Mouse (Mus musculus): ENCODE data around the gene Zdhhc16. TPM values are rescaled to one million over a fixed set of nuclear protein-coding genes. Genes with fewer than 3 reads are reported as not detected.

Gene Zdhhc16
- polyA plus RNA-seq, 1 experiment from 2014 or later, result 85.8 TPM

DNA sequence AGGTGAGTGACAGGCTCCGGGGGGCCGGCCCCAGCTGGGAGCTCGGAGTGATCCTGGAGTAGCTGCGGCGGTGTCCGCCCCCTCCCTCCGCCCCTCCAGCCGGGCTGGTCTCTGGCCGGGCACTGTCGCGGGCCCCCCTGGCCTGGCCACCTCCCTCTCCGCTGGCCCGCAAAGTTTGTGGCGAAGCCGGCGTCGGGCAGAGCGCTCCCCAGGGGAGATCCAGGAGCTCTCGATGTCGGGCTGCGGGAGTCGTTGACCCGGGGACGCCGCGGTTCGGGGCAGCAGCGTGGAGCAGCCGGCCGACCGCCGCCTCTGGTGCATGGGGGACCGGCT, 48.3 kb downstream of the Zdhhc16 start, which contains the start of gene Ubtd1:
Gene Ubtd1, plus strand, starts transcription at position 169 of the 333 bp plus-strand sequence.
- Histone ChIP-seq H3K27me3 (ENCODE audit: poor library complexity, severe bottlenecking) (peaks cover 20% of the 10 kb centered on the region), H3K27ac (peak within 1 kb of the TSS; percentile 91), H3K9me3 (no peaks in the 10 kb centered on the region), H3K36me3 (replicated peaks) (no peaks in the 10 kb centered on the region), H3K4me3 (peak within 1 kb of the TSS; percentile 76), H3K4me1 (peaks cover 45% of the 10 kb centered on the region)
- WGBS, result under 1% methylated on average over 33 of the region's 33 CpGs
- DNase-seq (ENCODE audit: extremely low spot score, low spot score), result no peak

GRCm38 (mm10) chr19:41981931-41982790, 48.9 kb downstream of the Zdhhc16 start:
- peak overlapping the region; percentile 91 for H3K27ac ChIP-seq
- H3K27me3 ChIP-seq (ENCODE audit: poor library complexity, severe bottlenecking), result peaks cover 20% of the 10 kb centered on the region
- no peaks in the 10 kb centered on the region for H3K36me3 ChIP-seq (replicated peaks)
- under 1% methylated on average over 74 of the region's 74 CpGs for WGBS
- no peaks in the 10 kb centered on the region for H3K9me3 ChIP-seq
- H3K4me1 ChIP-seq, result peaks cover 45% of the 10 kb centered on the region
- H3K4me3 ChIP-seq, result peak overlapping the region; percentile 76
- DNase-seq (ENCODE audit: extremely low spot score, low spot score), result peak; percentile 50

DNA sequence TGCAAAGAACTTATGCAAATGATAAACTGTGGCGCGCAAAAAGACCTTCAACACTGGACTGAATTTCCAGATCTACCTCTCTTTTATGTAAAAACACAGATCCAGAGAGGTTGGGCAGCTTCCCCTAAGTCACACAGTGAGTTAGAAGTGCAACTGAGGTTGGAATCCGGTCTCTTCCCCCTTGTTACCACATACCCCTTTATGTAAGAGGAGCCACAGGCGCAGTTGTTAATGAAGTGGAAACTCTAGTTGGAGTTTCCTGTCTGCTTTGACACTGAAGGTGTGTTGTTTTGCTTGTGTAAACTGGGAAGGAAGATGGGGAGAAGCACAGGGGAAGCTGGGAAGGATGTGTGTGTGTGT, 49.5 kb downstream of the Zdhhc16 start:
- Histone ChIP-seq H3K4me1 (peaks cover 39% of the 10 kb centered on the region), H3K9me3 (no peaks in the 10 kb centered on the region), H3K36me3 (replicated peaks) (no peaks in the 10 kb centered on the region), H3K4me3 (peak overlapping the region; percentile 76), H3K27me3 (ENCODE audit: poor library complexity, severe bottlenecking) (peaks cover 20% of the 10 kb centered on the region), H3K27ac (peak overlapping the region; percentile 91; the same call in 1 of the 2 replicates)
- DNase-seq (ENCODE audit: extremely low spot score, low spot score), result no peak
- WGBS, result 4% methylated on average over 4 of the region's 4 CpGs

DNA sequence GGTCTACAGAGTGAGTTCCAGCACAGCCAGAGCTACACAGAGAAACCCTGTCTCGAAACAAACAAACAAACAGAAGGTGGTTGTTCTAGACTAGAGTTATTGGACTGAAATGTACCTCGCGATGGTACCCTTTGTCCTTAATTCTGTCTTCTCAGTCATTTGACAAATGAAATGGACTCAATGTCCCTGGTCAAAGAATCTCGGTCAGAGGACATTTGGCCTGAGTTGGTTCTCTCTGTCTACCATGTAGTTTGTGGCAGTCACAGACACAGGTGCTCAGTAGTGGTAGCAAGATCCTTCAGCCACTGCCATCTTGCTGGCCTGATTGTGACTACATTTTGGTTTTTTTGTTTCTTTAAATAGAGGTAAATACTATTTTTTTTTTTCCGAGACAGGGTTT, 52.7 kb downstream of the Zdhhc16 start:
- Histone ChIP-seq H3K4me1 (peaks cover 18% of the 10 kb centered on the region), H3K4me3 (no peak overlapping the region), H3K27me3 (ENCODE audit: poor library complexity, severe bottlenecking) (peaks cover 20% of the 10 kb centered on the region), H3K9me3 (no peaks in the 10 kb centered on the region), H3K27ac (no peak overlapping the region), H3K36me3 (replicated peaks) (no peaks in the 10 kb centered on the region)
- 91% methylated on average over 5 of the region's 5 CpGs for WGBS
- DNase-seq (ENCODE audit: extremely low spot score, low spot score), result no peak

- Histone ChIP-seq H3K4me1 (peaks cover 11% of the 10 kb centered on the region), H3K4me3 (no peak overlapping the region), H3K27ac (no peak overlapping the region), H3K36me3 (replicated peaks) (no peaks in the 10 kb centered on the region), H3K27me3 (ENCODE audit: poor library complexity, severe bottlenecking) (peaks cover 20% of the 10 kb centered on the region), H3K9me3 (no peaks in the 10 kb centered on the region)
- no peak for DNase-seq (ENCODE audit: extremely low spot score, low spot score)
- WGBS, result 87% methylated on average over 4 of the region's 4 CpGs
Observed at GRCm38 (mm10) chr19:41987206-41987605, 53.9 kb downstream of the Zdhhc16 start.

GRCm38 (mm10) chr19:41989810-41990209, 56.5 kb downstream of the Zdhhc16 start:
- no peaks in the 10 kb centered on the region for H3K36me3 ChIP-seq (replicated peaks)
- no peaks in the 10 kb centered on the region for H3K27me3 ChIP-seq (ENCODE audit: poor library complexity, severe bottlenecking)
- no peak overlapping the region for H3K4me3 ChIP-seq
- H3K4me1 ChIP-seq, result peaks cover 8% of the 10 kb centered on the region
- WGBS, result 87% methylated on average over 6 of the region's 6 CpGs
- no peak for DNase-seq (ENCODE audit: extremely low spot score, low spot score)
- H3K27ac ChIP-seq, result no peak overlapping the region
- no peaks in the 10 kb centered on the region for H3K9me3 ChIP-seq

- Histone ChIP-seq H3K27ac (no peak overlapping the region), H3K4me1 (peaks cover 27% of the 10 kb centered on the region), H3K36me3 (replicated peaks) (no peaks in the 10 kb centered on the region), H3K27me3 (ENCODE audit: poor library complexity, severe bottlenecking) (no peaks in the 10 kb centered on the region), H3K9me3 (no peaks in the 10 kb centered on the region), H3K4me3 (no peak overlapping the region)
- WGBS, result 39% methylated on average over 6 of the region's 6 CpGs
- DNase-seq (ENCODE audit: extremely low spot score, low spot score), result no peak
Observed at GRCm38 (mm10) chr19:41991926-41992477, 58.7 kb downstream of the Zdhhc16 start.

- Histone ChIP-seq H3K27me3 (ENCODE audit: poor library complexity, severe bottlenecking) (no peaks in the 10 kb centered on the region), H3K27ac (no peak overlapping the region), H3K4me3 (no peak overlapping the region), H3K4me1 (peaks cover 27% of the 10 kb centered on the region), H3K36me3 (replicated peaks) (no peaks in the 10 kb centered on the region), H3K9me3 (no peaks in the 10 kb centered on the region)
- WGBS, result 90% methylated on average over 2 of the region's 2 CpGs
- DNase-seq (ENCODE audit: extremely low spot score, low spot score), result no peak
Observed at GRCm38 (mm10) chr19:41992971-41993370, 59.7 kb downstream of the Zdhhc16 start.

DNA sequence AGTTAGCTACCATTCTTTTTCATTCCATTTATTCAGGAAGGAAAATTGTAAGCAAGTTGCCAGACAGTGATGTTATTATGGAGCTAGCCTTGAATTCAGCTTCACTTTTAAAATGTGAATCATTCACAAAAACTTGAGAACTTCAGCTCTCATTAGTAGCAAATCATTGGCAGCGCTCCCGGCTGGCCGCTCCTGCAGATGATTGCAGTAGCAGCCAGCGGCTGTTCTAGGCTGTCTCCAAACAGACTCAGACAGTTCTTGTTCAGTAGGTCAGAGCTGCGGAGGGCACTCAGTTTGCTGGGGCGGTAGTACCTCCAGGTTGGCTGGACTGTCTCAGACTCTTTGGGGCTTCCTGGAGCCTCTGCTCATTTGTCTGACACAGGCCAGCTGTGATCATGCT, 60.2 kb downstream of the Zdhhc16 start:
- Histone ChIP-seq H3K27ac (no peak overlapping the region), H3K36me3 (replicated peaks) (no peaks in the 10 kb centered on the region), H3K27me3 (ENCODE audit: poor library complexity, severe bottlenecking) (no peaks in the 10 kb centered on the region), H3K4me3 (no peak overlapping the region), H3K4me1 (peaks cover 27% of the 10 kb centered on the region), H3K9me3 (no peaks in the 10 kb centered on the region)
- no peak for DNase-seq (ENCODE audit: extremely low spot score, low spot score)
- 88% methylated on average over 6 of the region's 6 CpGs for WGBS

Other genes starting within 250 kb of the Zdhhc16 start
- 0.73 and 1.4 TPM in 2 replicates for gene Slit1, start 189.8 kb upstream of the Zdhhc16 start, polyA plus RNA-seq (2016; fragmentation: Nextera tagmentation; extraction: Ambion mirVana)
- gene Arhgap19, start 131.4 kb upstream of the Zdhhc16 start, polyA plus RNA-seq (2016; fragmentation: Nextera tagmentation; extraction: Ambion mirVana), result 49.7 and 50.9 TPM in 2 replicates
- gene Frat1, start 103.5 kb upstream of the Zdhhc16 start, polyA plus RNA-seq (2016; fragmentation: Nextera tagmentation; extraction: Ambion mirVana), result 10.9 and 11.8 TPM in 2 replicates
- 5.4 and 5.5 TPM in 2 replicates for gene Frat2, start 85.3 kb upstream of the Zdhhc16 start, polyA plus RNA-seq (2016; fragmentation: Nextera tagmentation; extraction: Ambion mirVana)
- 43.8 and 43.9 TPM in 2 replicates for gene Rrp12, start 37.3 kb upstream of the Zdhhc16 start, polyA plus RNA-seq (2016; fragmentation: Nextera tagmentation; extraction: Ambion mirVana)
- gene Pgam1, start 21.6 kb upstream of the Zdhhc16 start, polyA plus RNA-seq (2016; fragmentation: Nextera tagmentation; extraction: Ambion mirVana), result 1,170 and 1,238 TPM in 2 replicates
- gene Exosc1, start 57 bp upstream of the Zdhhc16 start, polyA plus RNA-seq (2016; fragmentation: Nextera tagmentation; extraction: Ambion mirVana), result 101 and 103 TPM in 2 replicates
- 35.3 and 42.3 TPM in 2 replicates for gene Mms19, start 47.7 kb downstream of the Zdhhc16 start, polyA plus RNA-seq (2016; fragmentation: Nextera tagmentation; extraction: Ambion mirVana)
- 9.2 and 9.6 TPM in 2 replicates for gene Ubtd1, start 48.3 kb downstream of the Zdhhc16 start, polyA plus RNA-seq (2016; fragmentation: Nextera tagmentation; extraction: Ambion mirVana)
- gene Ankrd2, start 102.5 kb downstream of the Zdhhc16 start, polyA plus RNA-seq (2016; fragmentation: Nextera tagmentation; extraction: Ambion mirVana), result 0.42 TPM in 1 of 2 replicates, not detected in the other
- gene Hoga1, start 112.1 kb downstream of the Zdhhc16 start, polyA plus RNA-seq (2016; fragmentation: Nextera tagmentation; extraction: Ambion mirVana), result 0.95 and 1.3 TPM in 2 replicates
- not detected in 2 replicates for gene 4933411K16Rik, start 118.8 kb downstream of the Zdhhc16 start, polyA plus RNA-seq (2016; fragmentation: Nextera tagmentation; extraction: Ambion mirVana)
- gene Morn4, start 152.9 kb downstream of the Zdhhc16 start, polyA plus RNA-seq (2016; fragmentation: Nextera tagmentation; extraction: Ambion mirVana), result 43.1 and 43.4 TPM in 2 replicates
- 21.3 and 23.3 TPM in 2 replicates for gene Pi4k2a, start 157.0 kb downstream of the Zdhhc16 start, polyA plus RNA-seq (2016; fragmentation: Nextera tagmentation; extraction: Ambion mirVana)
- 23.5 and 23.9 TPM in 2 replicates for gene Avpi1, start 195.6 kb downstream of the Zdhhc16 start, polyA plus RNA-seq (2016; fragmentation: Nextera tagmentation; extraction: Ambion mirVana)
- gene Marveld1, start 213.9 kb downstream of the Zdhhc16 start, polyA plus RNA-seq (2016; fragmentation: Nextera tagmentation; extraction: Ambion mirVana), result 2.4 and 3.1 TPM in 2 replicates
- gene Zfyve27, start 230.5 kb downstream of the Zdhhc16 start, polyA plus RNA-seq (2016; fragmentation: Nextera tagmentation; extraction: Ambion mirVana), result 27.0 and 30.3 TPM in 2 replicates